Mouse (Mus musculus) lung, adult 2 months (tissue): ENCODE data around the gene Farp1.

Experiments
- CTCF ChIP-seq: fragments of 200-500 bp; IDR thresholded peaks from 2 replicates; pipeline ENCODE4 v1.5.1; 2011; ENCODE audit warnings: mild to moderate bottlenecking, low read length, control low read depth; ENCODE audit not compliant: insufficient read depth
- POLR2A ChIP-seq: fragments of 200-500 bp; IDR thresholded peaks from 2 replicates; pipeline ENCODE4 v1.6.1; 2011; ENCODE audit warnings: low read depth, mild to moderate bottlenecking, control low read depth, low read length, borderline replicate concordance; ENCODE audit errors: extremely low read depth

- no peak for TF ChIP-seq POLR2A
- TF ChIP-seq CTCF: no peak
These were observed 110.7 kb downstream of the Farp1 start for GRCm38 (mm10) chr14:121145698-121146097.
